Mouse (Mus musculus): Measurements from ENCODE around the gene Fbxw4. TPM values are rescaled to one million over a fixed set of nuclear protein-coding genes. Genes with fewer than 3 reads are reported as not detected.

Fbxw4 gene
- polyA plus RNA-seq, 1 experiment from 2014 or later, result 6.7 TPM

DNA sequence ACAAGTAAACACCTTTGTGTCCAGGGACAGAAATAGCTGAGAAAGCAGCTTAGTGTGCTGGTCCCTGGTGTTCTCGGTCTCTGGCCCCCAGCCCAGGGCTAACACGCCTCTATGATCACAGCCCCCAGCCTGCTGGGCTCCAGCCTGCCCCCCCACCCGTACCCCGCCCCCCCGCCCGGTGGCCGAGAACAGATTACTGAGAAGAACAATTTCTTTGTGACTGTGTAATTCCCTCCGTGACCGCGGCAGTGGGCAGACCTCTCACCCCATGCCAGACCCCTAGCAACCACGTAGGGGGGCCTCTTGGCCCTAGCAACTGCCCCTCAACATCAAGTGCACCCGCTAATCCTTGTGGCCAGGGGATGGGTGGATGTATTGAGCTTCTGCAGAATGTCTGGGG, 79.9 kb downstream of the Fbxw4 start:
- 27% methylated on average over 9 of the region's 12 CpGs for whole genome bisulfite sequencing
- Histone ChIP-seq H3K4me1 (ENCODE audit: control insufficient read depth, insufficient read depth, low read depth, low read length) (peaks cover 8% of the 10 kb centered on the region; the same call in 1 of the 2 replicates), H3K36me3 (ENCODE audit: control insufficient read depth, insufficient read depth, low read length) (peaks cover 16% of the 10 kb centered on the region), H3K4me3 (ENCODE audit: low read length) (no peak overlapping the region), H3K9me3 (ENCODE audit: control insufficient read depth, low read length) (no peaks in the 10 kb centered on the region), H3K9ac (ENCODE audit: low read depth, low read length) (no peak overlapping the region), H3K27ac (ENCODE audit: low read depth, low read length) (no peak overlapping the region), H3K4me2 (ENCODE audit: low read length) (no peak overlapping the region), H3K27me3 (replicated peaks; ENCODE audit: control insufficient read depth, insufficient read depth, low read length) (no peaks in the 10 kb centered on the region; the same call in 1 of the 2 replicates)
- peak; percentile 40; the same call in 1 of the 2 replicates for ATAC-seq

DNA sequence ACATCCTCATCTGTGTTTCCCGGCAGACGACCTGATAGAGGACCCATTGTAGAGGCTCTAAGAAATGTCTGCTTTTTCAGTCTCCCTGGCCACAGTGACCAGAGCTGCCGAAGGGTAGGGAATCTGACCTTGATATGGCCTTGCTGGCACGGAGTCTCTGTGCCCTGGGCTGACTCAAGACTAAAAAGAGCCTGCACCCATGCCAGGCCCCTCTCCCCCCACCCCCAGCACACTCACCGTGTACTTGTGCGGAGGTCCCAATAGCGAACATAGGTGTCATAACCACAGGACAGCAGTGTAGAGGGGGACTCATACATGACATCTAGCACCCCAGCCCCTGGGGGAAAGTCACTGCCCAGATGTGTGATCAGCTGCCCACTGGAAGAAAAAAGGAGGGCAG, 80.7 kb downstream of the Fbxw4 start:
- H3K9me3 ChIP-seq (ENCODE audit: control insufficient read depth, low read length), result no peaks in the 10 kb centered on the region
- no peak for ATAC-seq
- peaks cover 10% of the 10 kb centered on the region; the same call in 1 of the 2 replicates for H3K4me1 ChIP-seq (ENCODE audit: control insufficient read depth, insufficient read depth, low read depth, low read length)
- no peak overlapping the region for H3K4me2 ChIP-seq (ENCODE audit: low read length)
- H3K27me3 ChIP-seq (replicated peaks; ENCODE audit: control insufficient read depth, insufficient read depth, low read length), result no peaks in the 10 kb centered on the region; the same call in 1 of the 2 replicates
- H3K36me3 ChIP-seq (ENCODE audit: control insufficient read depth, insufficient read depth, low read length), result peaks cover 16% of the 10 kb centered on the region
- H3K27ac ChIP-seq (ENCODE audit: low read depth, low read length), result no peak overlapping the region
- WGBS, result 86% methylated on average over 7 of the region's 7 CpGs
- H3K9ac ChIP-seq (ENCODE audit: low read depth, low read length), result no peak overlapping the region
- no peak overlapping the region for H3K4me3 ChIP-seq (ENCODE audit: low read length)

DNA sequence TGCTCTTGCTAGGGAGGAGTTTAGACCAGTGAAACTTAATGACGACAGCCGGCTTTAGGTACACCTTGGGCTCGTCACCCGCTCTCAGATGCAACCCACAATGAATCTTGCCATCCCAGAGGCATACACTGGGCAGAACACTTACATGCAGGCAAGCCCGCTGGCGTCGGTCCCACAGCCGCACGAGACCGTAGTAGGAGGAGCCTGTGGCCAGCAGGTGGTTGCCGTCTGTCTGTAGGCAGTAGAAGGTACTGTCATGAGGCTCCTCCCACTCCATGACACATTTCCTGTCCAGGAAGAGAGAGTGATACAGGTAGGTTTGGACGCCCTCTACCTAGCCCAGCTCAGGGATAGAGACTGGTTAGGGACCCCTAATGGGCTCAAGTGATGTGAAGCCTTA, 81.1 kb downstream of the Fbxw4 start:
- H3K36me3 ChIP-seq (ENCODE audit: control insufficient read depth, insufficient read depth, low read length), result peaks cover 16% of the 10 kb centered on the region
- H3K27ac ChIP-seq (ENCODE audit: low read depth, low read length), result no peak overlapping the region
- peaks cover 14% of the 10 kb centered on the region for H3K4me1 ChIP-seq (ENCODE audit: control insufficient read depth, insufficient read depth, low read depth, low read length)
- H3K27me3 ChIP-seq (replicated peaks; ENCODE audit: control insufficient read depth, insufficient read depth, low read length), result no peaks in the 10 kb centered on the region; the same call in 1 of the 2 replicates
- no peak overlapping the region for H3K4me3 ChIP-seq (ENCODE audit: low read length)
- no peak overlapping the region for H3K9ac ChIP-seq (ENCODE audit: low read depth, low read length)
- 89% methylated on average over 12 of the region's 12 CpGs for WGBS
- ATAC-seq, result no peak
- H3K4me2 ChIP-seq (ENCODE audit: low read length), result no peak overlapping the region
- H3K9me3 ChIP-seq (ENCODE audit: control insufficient read depth, low read length), result no peaks in the 10 kb centered on the region

DNA sequence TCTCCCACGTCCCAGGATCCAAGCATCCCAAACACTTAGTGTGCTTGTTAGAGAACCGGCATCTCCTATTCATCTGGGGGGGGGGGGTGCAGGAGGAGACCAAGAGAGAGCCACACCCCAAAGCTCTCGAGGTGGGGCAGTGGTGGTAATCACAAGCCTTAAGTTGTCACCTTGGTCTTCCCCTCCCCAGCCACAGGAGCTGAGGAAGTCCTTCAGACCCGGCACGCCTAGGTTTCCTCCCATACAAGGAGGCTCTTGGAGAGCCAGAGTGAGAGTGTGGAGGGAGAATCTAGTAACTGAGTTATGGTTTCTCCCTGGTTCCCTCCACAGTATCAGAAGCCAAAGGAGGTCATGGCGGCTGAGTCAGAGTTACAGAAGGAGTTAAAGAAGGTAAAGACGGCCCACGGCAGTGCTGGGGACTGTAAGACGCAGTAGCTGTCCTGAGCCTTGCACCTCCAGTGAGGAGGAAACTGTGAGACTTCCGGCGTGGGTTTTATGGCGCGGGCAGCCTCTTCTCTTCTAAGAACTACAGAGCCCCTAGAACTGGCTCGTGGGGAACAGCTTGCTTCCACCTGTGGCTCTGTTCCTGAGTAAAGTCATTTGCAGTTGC, 82.9 kb downstream of the Fbxw4 start:
- Histone ChIP-seq H3K4me3 (ENCODE audit: low read length) (no peak overlapping the region), H3K9ac (ENCODE audit: low read depth, low read length) (no peak overlapping the region), H3K9me3 (ENCODE audit: control insufficient read depth, low read length) (no peaks in the 10 kb centered on the region), H3K4me1 (ENCODE audit: control insufficient read depth, insufficient read depth, low read depth, low read length) (peaks cover 15% of the 10 kb centered on the region), H3K36me3 (ENCODE audit: control insufficient read depth, insufficient read depth, low read length) (peaks cover 17% of the 10 kb centered on the region), H3K27ac (ENCODE audit: low read depth, low read length) (no peak overlapping the region), H3K4me2 (ENCODE audit: low read length) (no peak overlapping the region), H3K27me3 (replicated peaks; ENCODE audit: control insufficient read depth, insufficient read depth, low read length) (no peaks in the 10 kb centered on the region; the same call in 1 of the 2 replicates)
- no peak for ATAC-seq
- 89% methylated on average over 14 of the region's 14 CpGs for WGBS

DNA sequence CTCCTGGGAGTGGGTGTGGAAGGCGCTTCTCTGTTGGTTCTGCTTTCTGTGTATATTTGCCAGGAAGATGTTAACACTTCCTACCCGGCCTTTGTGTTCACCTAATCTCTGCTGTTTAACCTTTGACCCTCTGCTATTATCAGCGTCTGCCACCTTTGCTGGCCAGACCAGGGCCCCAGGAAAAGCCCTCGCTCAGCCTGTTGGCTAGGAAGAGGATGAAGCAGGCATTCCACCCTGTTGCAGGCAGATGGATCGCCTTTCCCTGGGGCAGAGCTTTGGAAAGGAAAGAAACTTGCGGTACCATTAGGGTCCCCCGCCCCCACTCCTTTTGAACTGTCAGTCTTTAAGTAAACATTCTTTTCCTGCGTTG, 84.5 kb downstream of the Fbxw4 start:
- Histone ChIP-seq H3K9me3 (ENCODE audit: control insufficient read depth, low read length) (no peaks in the 10 kb centered on the region), H3K27me3 (replicated peaks; ENCODE audit: control insufficient read depth, insufficient read depth, low read length) (no peaks in the 10 kb centered on the region; the same call in 1 of the 2 replicates), H3K9ac (ENCODE audit: low read depth, low read length) (no peak overlapping the region), H3K36me3 (ENCODE audit: control insufficient read depth, insufficient read depth, low read length) (peaks cover 17% of the 10 kb centered on the region), H3K4me1 (ENCODE audit: control insufficient read depth, insufficient read depth, low read depth, low read length) (peaks cover 11% of the 10 kb centered on the region), H3K4me3 (ENCODE audit: low read length) (no peak overlapping the region), H3K4me2 (ENCODE audit: low read length) (no peak overlapping the region), H3K27ac (ENCODE audit: low read depth, low read length) (no peak overlapping the region)
- no peak for ATAC-seq
- WGBS, result 19% methylated on average over 8 of the region's 8 CpGs

DNA sequence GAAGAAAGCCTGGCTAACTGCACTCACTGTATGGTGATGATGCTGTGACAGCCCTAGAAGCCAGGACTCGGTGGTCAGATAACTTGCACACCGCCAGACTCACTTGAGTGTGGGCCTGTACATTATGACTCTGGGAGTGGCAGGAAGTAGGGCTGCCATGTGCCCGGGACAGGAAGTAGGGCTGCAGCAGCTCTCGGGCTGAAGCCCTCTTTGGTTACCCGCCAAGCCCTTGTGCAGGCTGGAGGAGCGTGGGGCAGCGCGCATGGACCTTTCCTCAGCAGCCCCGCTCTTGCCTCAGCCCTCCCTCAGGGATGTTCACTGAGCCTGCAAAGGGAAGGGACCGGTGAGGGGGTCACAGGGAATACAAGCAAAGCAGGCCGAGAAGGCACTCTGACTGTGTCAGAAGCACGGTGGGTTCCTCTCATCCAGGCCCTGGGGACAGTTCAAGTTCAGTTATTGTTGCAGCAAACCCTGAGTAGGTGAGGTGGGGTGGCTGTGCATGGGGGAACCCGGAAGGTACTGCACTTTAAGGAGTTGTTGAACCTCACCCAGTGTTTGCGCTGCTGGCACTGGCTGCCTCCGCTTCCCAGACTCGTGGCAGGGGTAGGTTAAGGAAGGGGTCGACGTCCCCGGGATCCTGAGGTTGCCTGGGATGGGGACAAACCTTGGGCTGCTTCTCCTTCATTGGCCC, 85.0 kb downstream of the Fbxw4 start:
- Histone ChIP-seq H3K27me3 (replicated peaks; ENCODE audit: control insufficient read depth, insufficient read depth, low read length) (no peaks in the 10 kb centered on the region; the same call in 1 of the 2 replicates), H3K9me3 (ENCODE audit: control insufficient read depth, low read length) (no peaks in the 10 kb centered on the region), H3K9ac (ENCODE audit: low read depth, low read length) (no peak overlapping the region), H3K4me2 (ENCODE audit: low read length) (no peak overlapping the region), H3K27ac (ENCODE audit: low read depth, low read length) (no peak overlapping the region), H3K36me3 (ENCODE audit: control insufficient read depth, insufficient read depth, low read length) (peaks cover 17% of the 10 kb centered on the region), H3K4me3 (ENCODE audit: low read length) (no peak overlapping the region), H3K4me1 (ENCODE audit: control insufficient read depth, insufficient read depth, low read depth, low read length) (peaks cover 11% of the 10 kb centered on the region)
- ATAC-seq, result no peak
- WGBS, result 58% methylated on average over 19 of the region's 19 CpGs

DNA sequence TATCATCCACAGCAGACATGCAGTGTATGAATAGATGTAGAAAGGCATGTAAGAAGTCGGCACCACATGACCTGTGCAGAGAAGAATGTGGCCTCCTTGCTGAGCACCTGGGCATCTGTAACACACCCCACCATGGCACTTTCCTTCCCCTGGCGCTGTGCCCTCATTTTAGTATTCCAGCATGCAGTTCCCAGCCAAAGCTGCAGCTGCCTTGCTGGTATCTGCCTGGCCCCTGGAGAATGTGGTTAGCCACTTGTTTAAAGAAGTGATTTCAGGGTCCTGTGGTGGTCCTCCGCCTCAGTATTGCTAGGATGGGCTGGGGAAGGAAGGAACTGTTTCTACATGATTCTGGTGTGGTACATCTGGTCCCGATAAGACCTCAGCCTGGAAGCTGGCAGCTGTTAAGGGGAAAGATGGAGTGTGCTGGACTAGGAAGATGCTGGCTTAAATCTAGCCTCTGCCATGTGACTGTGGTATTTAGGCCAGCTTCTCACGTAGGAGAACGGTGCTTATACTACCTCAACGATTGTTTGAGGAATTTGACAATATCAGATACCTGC, 85.7 kb downstream of the Fbxw4 start:
- peaks cover 8% of the 10 kb centered on the region for H3K4me1 ChIP-seq (ENCODE audit: control insufficient read depth, insufficient read depth, low read depth, low read length)
- no peak overlapping the region for H3K4me3 ChIP-seq (ENCODE audit: low read length)
- H3K9me3 ChIP-seq (ENCODE audit: control insufficient read depth, low read length), result no peaks in the 10 kb centered on the region
- ATAC-seq, result no peak
- H3K36me3 ChIP-seq (ENCODE audit: control insufficient read depth, insufficient read depth, low read length), result peaks cover 17% of the 10 kb centered on the region
- 79% methylated on average over 7 of the region's 7 CpGs for WGBS
- no peak overlapping the region for H3K4me2 ChIP-seq (ENCODE audit: low read length)
- H3K27ac ChIP-seq (ENCODE audit: low read depth, low read length), result peak overlapping the region; percentile 29; the same call in 1 of the 2 replicates
- H3K9ac ChIP-seq (ENCODE audit: low read depth, low read length), result no peak overlapping the region
- H3K27me3 ChIP-seq (replicated peaks; ENCODE audit: control insufficient read depth, insufficient read depth, low read length), result no peaks in the 10 kb centered on the region; the same call in 1 of the 2 replicates

DNA sequence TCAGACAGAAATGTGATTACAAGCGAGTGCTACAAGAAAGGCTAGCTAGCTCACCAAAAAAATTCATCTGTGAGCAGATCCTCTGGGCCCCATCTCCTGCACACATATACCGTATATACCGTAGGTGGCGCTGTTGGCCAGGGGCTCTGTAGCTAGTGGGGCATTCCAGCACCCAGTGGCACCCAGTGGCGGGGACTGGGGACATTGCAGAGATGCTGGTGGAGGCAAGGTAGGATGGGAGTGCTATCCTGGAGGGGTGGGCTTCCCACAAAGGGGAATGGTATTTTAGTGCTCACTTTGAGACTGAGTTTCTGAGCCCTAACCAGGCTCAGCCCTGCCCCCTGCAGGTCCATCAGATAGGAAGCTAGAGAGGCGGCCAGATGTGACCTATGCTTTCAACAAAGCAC, 86.2 kb downstream of the Fbxw4 start:
- Histone ChIP-seq H3K9me3 (ENCODE audit: control insufficient read depth, low read length) (no peaks in the 10 kb centered on the region), H3K27me3 (replicated peaks; ENCODE audit: control insufficient read depth, insufficient read depth, low read length) (no peaks in the 10 kb centered on the region; the same call in 1 of the 2 replicates), H3K4me3 (ENCODE audit: low read length) (no peak overlapping the region), H3K4me1 (ENCODE audit: control insufficient read depth, insufficient read depth, low read depth, low read length) (peaks cover 8% of the 10 kb centered on the region), H3K36me3 (ENCODE audit: control insufficient read depth, insufficient read depth, low read length) (peaks cover 16% of the 10 kb centered on the region), H3K9ac (ENCODE audit: low read depth, low read length) (no peak overlapping the region), H3K4me2 (ENCODE audit: low read length) (no peak overlapping the region), H3K27ac (ENCODE audit: low read depth, low read length) (no peak overlapping the region)
- peak; percentile 72 for ATAC-seq
- 22% methylated on average over 6 of the region's 6 CpGs for WGBS

DNA sequence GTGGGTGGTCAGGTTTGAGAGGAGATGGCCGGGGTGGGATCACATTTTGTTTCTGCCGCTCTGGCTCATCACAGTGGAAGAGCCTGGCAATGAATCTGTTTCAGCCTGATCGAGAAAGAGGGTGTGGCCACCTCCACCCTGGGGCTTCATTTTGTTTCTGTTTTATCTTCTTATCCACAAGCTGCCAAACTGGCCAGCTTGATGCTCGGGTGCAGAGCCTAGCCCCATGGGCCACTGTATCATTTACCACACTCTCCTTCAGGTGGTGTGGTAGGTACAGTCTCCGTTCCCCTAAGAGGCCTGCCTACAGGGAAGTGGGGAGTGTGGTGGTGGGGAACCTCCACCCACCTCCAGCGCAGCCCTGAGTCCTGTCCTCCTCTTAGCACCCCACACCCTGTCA, 87.1 kb downstream of the Fbxw4 start:
- H3K27me3 ChIP-seq (replicated peaks; ENCODE audit: control insufficient read depth, insufficient read depth, low read length), result no peaks in the 10 kb centered on the region; the same call in 1 of the 2 replicates
- H3K9me3 ChIP-seq (ENCODE audit: control insufficient read depth, low read length), result no peaks in the 10 kb centered on the region
- no peak for ATAC-seq
- no peak overlapping the region for H3K4me2 ChIP-seq (ENCODE audit: low read length)
- no peak overlapping the region for H3K27ac ChIP-seq (ENCODE audit: low read depth, low read length)
- WGBS, result 74% methylated on average over 6 of the region's 6 CpGs
- no peak overlapping the region for H3K4me3 ChIP-seq (ENCODE audit: low read length)
- H3K36me3 ChIP-seq (ENCODE audit: control insufficient read depth, insufficient read depth, low read length), result peaks cover 10% of the 10 kb centered on the region
- H3K9ac ChIP-seq (ENCODE audit: low read depth, low read length), result no peak overlapping the region
- peaks cover 8% of the 10 kb centered on the region for H3K4me1 ChIP-seq (ENCODE audit: control insufficient read depth, insufficient read depth, low read depth, low read length)
